Mouse (Mus musculus) testis, adult 2 months (tissue): ENCODE data around the gene Dctn2.

Source experiments
- CTCF ChIP-seq: fragments of 200-500 bp; IDR thresholded peaks from 2 replicates; pipeline ENCODE4 v1.5.1; 2012; ENCODE audit warnings: low read depth, mild to moderate bottlenecking, inconsistent platforms, low read length, moderate library complexity; ENCODE audit not compliant: control insufficient read depth, insufficient read depth, insufficient replicate concordance
- POLR2A ChIP-seq: fragments of 200-500 bp; IDR thresholded peaks from 2 replicates; pipeline ENCODE4 v1.6.1; 2012; ENCODE audit warnings: low read depth, mild to moderate bottlenecking, inconsistent platforms, low read length, moderate library complexity; ENCODE audit not compliant: control insufficient read depth

DNA sequence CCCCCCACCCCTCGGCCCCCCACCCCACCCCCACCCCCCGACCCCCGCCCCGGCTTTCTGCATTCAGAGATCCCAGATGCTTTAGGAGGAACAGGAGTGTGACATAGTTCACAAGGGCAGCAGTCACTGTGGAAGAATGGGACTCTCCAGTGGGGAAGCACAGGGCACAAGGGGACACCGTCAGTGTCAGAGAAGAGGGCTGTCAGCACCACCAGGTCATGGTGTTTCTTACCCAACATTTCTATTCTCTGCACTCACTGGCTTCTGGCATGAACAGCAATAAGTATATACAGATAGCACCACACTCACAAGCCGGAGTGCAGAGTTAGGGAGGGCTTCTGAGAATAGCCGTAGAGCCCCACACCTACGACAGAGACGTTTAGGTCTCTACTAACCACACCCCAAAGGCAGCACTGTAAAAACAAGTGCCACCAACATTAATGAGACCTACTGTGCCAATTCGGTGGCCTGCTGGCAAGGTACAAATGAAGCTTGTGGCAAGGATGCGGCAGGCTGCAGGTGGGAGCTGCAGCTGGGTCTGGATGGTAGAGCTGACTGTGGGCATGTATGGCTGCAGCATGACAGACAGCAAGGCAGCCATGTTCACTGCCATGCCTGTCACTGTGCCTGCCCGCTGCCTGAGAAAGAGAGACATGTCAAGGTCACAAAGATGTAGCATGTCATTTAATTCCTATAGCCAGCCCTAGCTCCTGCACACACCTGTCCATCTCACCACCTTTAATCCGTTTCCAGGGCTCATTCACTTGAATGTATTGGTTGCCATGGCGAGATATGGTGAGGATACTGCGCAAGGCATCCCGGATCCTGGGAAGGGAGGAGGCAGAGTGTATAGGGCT, 31.1 kb downstream of the Dctn2 start:
- TF ChIP-seq POLR2A, result no peak
- no peak for TF ChIP-seq CTCF
